Mouse (Mus musculus) embryonic facial prominence, embryonic 13.5 days (tissue): ENCODE data around the gene Edc4. TPM values are rescaled to one million over a fixed set of nuclear protein-coding genes. Genes with fewer than 3 reads are reported as not detected.

Experiments
- ATAC-seq: fragments of 200-750 bp; cut with Nextera tagmentation; 2 replicates; pipeline ENCODE4 v1.8.0; 2017; ENCODE audit warnings: low read depth; ENCODE audit not compliant: insufficient number of reproducible peaks, insufficient read depth, low FRiP score, low TSS enrichment
- H3K27ac ChIP-seq: fragments of 300-500 bp; sonication (generic); 2 replicates; pipeline ENCODE4 v1.5.1; 2015; ENCODE audit warnings: moderate library complexity, mild to moderate bottlenecking, inconsistent platforms
- H3K27me3 ChIP-seq: fragments of 300-500 bp; sonication (generic); 2 replicates; pipeline ENCODE4 v1.6.1; 2015; ENCODE audit warnings: mild to moderate bottlenecking, inconsistent platforms
- H3K36me3 ChIP-seq: fragments of 300-500 bp; sonication (generic); 2 replicates; pipeline ENCODE4 v1.6.1; 2015; ENCODE audit warnings: mild to moderate bottlenecking, inconsistent platforms
- H3K4me1 ChIP-seq: fragments of 300-500 bp; sonication (generic); 2 replicates; pipeline ENCODE4 v1.6.1; 2015; ENCODE audit warnings: inconsistent platforms
- H3K4me2 ChIP-seq: fragments of 300-500 bp; sonication (generic); 2 replicates; pipeline ENCODE4 v1.6.1; 2015; ENCODE audit warnings: moderate library complexity, mild to moderate bottlenecking, inconsistent platforms
- H3K4me3 ChIP-seq: fragments of 300-500 bp; sonication (generic); 2 replicates; pipeline ENCODE4 v1.5.1; 2015; ENCODE audit warnings: mild to moderate bottlenecking, inconsistent platforms
- H3K9ac ChIP-seq: fragments of 300-500 bp; sonication (generic); 2 replicates; pipeline ENCODE4 v1.6.1; 2015; ENCODE audit warnings: mild to moderate bottlenecking, inconsistent platforms
- H3K9me3 ChIP-seq: fragments of 300-500 bp; sonication (generic); 2 replicates; pipeline ENCODE4 v1.6.1; 2016; ENCODE audit warnings: inconsistent platforms
- WGBS: fragments of 180-500 bp; shearing (Covaris S2); methylation state at CpG from one replicate; pipeline ENCODE4 v1.1.7; 2015; ENCODE audit warnings: mixed read lengths; 5-methylcytosine and 5-hydroxymethylcytosine counted together
- polyA plus RNA-seq: library from polyadenylated mRNA; unstranded; fragments of >200 nt; fragmentation: Nextera tagmentation; extraction: Ambion mirVana; gene quantifications from 2 replicates; pipeline ENCODE4 v1.2.1, GENCODE M21; 2015

Edc4 gene
- polyA plus RNA-seq, 1 experiment from 2014 or later, result 58.3 TPM

- ATAC-seq, result no peak
- Histone ChIP-seq H3K27me3 (no peaks in the 10 kb centered on the region), H3K4me1 (peaks cover 6% of the 10 kb centered on the region), H3K27ac (no peak overlapping the region), H3K4me2 (no peak overlapping the region), H3K9me3 (no peaks in the 10 kb centered on the region), H3K9ac (no peak overlapping the region), H3K4me3 (no peak overlapping the region), H3K36me3 (peaks cover 87% of the 10 kb centered on the region)
- WGBS, result 91% methylated on average over 12 of the region's 12 CpGs
Observed at GRCm38 (mm10) chr8:105889756-105890465, 9.2 kb downstream of the Edc4 start.

DNA sequence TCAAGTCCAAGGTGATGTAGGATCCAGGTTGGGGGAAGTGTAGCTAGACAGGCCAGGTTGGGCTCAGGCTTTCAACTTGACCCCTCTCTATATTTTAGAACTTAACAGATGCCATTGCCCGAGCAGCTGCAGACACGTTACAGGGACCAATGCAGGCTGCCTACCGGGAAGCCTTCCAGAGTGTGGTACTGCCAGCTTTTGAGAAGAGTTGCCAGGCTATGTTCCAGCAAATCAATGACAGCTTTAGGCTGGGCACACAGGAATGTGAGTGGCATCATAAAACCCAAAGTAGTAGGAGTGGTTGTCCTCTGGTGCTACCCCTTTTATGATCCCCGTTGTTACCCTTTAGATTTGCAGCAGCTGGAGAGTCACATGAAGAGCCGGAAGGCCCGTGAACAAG is 10.2 kb downstream of the Edc4 start:
- Histone ChIP-seq H3K4me1 (peaks cover 6% of the 10 kb centered on the region), H3K4me3 (no peak overlapping the region), H3K9ac (no peak overlapping the region), H3K4me2 (no peak overlapping the region), H3K9me3 (no peaks in the 10 kb centered on the region), H3K36me3 (peaks cover 84% of the 10 kb centered on the region), H3K27ac (no peak overlapping the region), H3K27me3 (no peaks in the 10 kb centered on the region)
- 93% methylated on average over 6 of the region's 6 CpGs for WGBS
- ATAC-seq, result no peak

GRCm38 (mm10) chr8:105892432-105892831 is 11.8 kb downstream of the Edc4 start:
- H3K4me2 ChIP-seq, result no peak overlapping the region
- H3K36me3 ChIP-seq, result peaks cover 68% of the 10 kb centered on the region
- 89% methylated on average over 6 of the region's 6 CpGs for WGBS
- no peak overlapping the region for H3K9ac ChIP-seq
- H3K4me1 ChIP-seq, result peaks cover 6% of the 10 kb centered on the region
- no peaks in the 10 kb centered on the region for H3K27me3 ChIP-seq
- no peak for ATAC-seq
- no peak overlapping the region for H3K4me3 ChIP-seq
- H3K27ac ChIP-seq, result no peak overlapping the region
- no peaks in the 10 kb centered on the region for H3K9me3 ChIP-seq

- Histone ChIP-seq H3K4me3 (peak within 1 kb of the TSS; percentile 17; the same call in 1 of the 2 replicates), H3K27ac (0 out of 2 replicates have a peak within 1 kb of the TSS, but pooled peaks have one; percentile 22), H3K4me2 (peak within 1 kb of the TSS; percentile 45), H3K27me3 (no peaks in the 10 kb centered on the region), H3K9ac (peak within 1 kb of the TSS; percentile 57), H3K4me1 (peaks cover 6% of the 10 kb centered on the region), H3K9me3 (no peaks in the 10 kb centered on the region), H3K36me3 (peaks cover 59% of the 10 kb centered on the region)
- ATAC-seq, result peak; percentile 68
- 4% methylated on average over 11 of the region's 11 CpGs for WGBS
Observed at GRCm38 (mm10) chr8:105893339-105893738, 12.7 kb downstream of the Edc4 start, which contains the start of gene Nrn1l. Nrn1l (plus strand) TSS chr8:105893567.

GRCm38 (mm10) chr8:105897801-105898480 is 17.3 kb downstream of the Edc4 start:
- Histone ChIP-seq H3K9ac (no peak overlapping the region), H3K9me3 (no peaks in the 10 kb centered on the region), H3K27ac (no peak overlapping the region), H3K36me3 (peaks cover 14% of the 10 kb centered on the region), H3K4me2 (no peak overlapping the region), H3K27me3 (no peaks in the 10 kb centered on the region), H3K4me1 (peaks cover 18% of the 10 kb centered on the region), H3K4me3 (no peak overlapping the region)
- 77% methylated on average over 9 of the region's 9 CpGs for WGBS
- ATAC-seq, result no peak

- no peaks in the 10 kb centered on the region for H3K9me3 ChIP-seq
- H3K36me3 ChIP-seq, result peaks cover 2% of the 10 kb centered on the region; the same call in 1 of the 2 replicates
- WGBS, result under 1% methylated on average over 67 of the region's 68 CpGs
Observed at GRCm38 (mm10) chr8:105900180-105900940, 19.7 kb downstream of the Edc4 start, which contains the start of gene Pskh1. Pskh1 (plus strand) TSS chr8:105900441.

DNA sequence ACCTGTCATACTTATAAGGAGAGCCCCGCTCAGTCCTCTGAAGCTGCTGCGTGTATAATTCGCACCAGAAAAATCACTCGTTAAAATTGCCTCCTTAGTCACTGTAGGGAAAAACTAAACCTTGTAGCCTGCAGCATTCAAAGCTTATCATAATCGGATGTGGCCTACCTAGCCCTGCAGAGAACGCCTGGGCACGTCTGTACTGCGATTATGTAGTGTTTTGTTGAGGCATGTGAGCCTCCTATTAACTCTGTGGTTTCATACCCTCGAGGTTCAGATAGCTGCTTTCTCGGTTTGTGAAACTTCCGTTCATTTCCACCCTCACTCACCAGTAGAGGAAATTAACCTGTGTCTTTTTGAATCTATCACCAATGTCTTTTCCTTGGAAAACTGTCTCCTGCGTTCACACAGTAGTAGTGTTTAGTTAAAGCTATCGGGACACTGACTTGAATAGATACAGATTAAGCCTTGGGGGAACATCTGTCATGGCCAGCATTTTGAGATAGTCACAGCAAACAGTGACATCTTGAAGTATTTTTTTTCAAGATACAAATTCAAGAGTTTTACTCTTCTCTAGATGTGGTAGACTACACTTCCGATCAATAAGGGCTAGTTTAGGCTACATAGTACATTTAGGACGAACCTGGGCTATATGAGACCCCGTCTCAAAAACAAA is 20.4 kb downstream of the Edc4 start:
- no peaks in the 10 kb centered on the region for H3K9me3 ChIP-seq
- 27% methylated on average over 16 of the region's 16 CpGs for WGBS
- H3K36me3 ChIP-seq, result no peaks in the 10 kb centered on the region
- peak overlapping the region; percentile 73 for H3K4me2 ChIP-seq
- peaks cover 12% of the 10 kb centered on the region for H3K4me1 ChIP-seq
- peak overlapping the region; percentile 91 for H3K27ac ChIP-seq
- no peaks in the 10 kb centered on the region for H3K27me3 ChIP-seq
- H3K4me3 ChIP-seq, result peak overlapping the region; percentile 94
- ATAC-seq, result no peak
- peak overlapping the region; percentile 99 for H3K9ac ChIP-seq

More at GRCm38 (mm10) chr8:105900180-105900940, 19.7 kb downstream of the Edc4 start, which contains the start of gene Pskh1:
- peak; percentile 90 for ATAC-seq
- Histone ChIP-seq H3K4me1 (peaks cover 12% of the 10 kb centered on the region), H3K27ac (peak within 1 kb of the TSS; percentile 91), H3K4me2 (peak within 1 kb of the TSS; percentile 73), H3K27me3 (no peaks in the 10 kb centered on the region), H3K4me3 (peak within 1 kb of the TSS; percentile 94), H3K9ac (peak within 1 kb of the TSS; percentile 99)

- Histone ChIP-seq H3K27ac (no peak overlapping the region), H3K27me3 (no peaks in the 10 kb centered on the region), H3K4me2 (no peak overlapping the region), H3K9ac (no peak overlapping the region), H3K36me3 (peaks cover 50% of the 10 kb centered on the region), H3K4me1 (no peaks in the 10 kb centered on the region), H3K9me3 (no peaks in the 10 kb centered on the region), H3K4me3 (no peak overlapping the region)
- no peak for ATAC-seq
- WGBS, result 95% methylated on average over 3 of the region's 3 CpGs
Observed at GRCm38 (mm10) chr8:105919390-105919789, 38.7 kb downstream of the Edc4 start.

DNA sequence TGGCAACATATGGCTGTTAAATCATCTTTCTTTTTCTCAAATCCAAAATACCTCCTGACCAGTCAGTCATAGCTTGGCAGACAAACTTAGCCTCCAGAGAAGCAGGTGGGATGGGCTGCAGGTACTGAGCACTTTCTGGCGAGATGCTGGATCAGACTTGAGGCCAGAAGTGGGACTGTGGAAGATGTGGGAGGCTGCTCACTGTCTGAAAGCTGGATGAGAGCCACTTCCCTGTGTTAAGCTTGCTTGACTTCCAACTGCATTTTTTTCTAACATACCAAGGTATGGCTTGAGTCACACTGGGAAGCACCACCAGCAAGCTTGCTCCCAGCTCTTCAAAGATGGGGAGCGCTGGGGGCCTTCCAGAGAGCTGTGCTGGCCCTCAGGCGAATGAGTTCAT is 44.4 kb downstream of the Edc4 start:
- ATAC-seq, result no peak
- Histone ChIP-seq H3K9me3 (no peaks in the 10 kb centered on the region), H3K36me3 (peaks cover 25% of the 10 kb centered on the region), H3K4me2 (no peak overlapping the region), H3K27ac (no peak overlapping the region), H3K4me1 (no peaks in the 10 kb centered on the region), H3K9ac (no peak overlapping the region), H3K27me3 (no peaks in the 10 kb centered on the region), H3K4me3 (no peak overlapping the region)
- WGBS, result 74% methylated on average over 3 of the region's 3 CpGs

GRCm38 (mm10) chr8:105930602-105931001 is 49.9 kb downstream of the Edc4 start:
- Histone ChIP-seq H3K4me1 (no peaks in the 10 kb centered on the region; the same call in 1 of the 2 replicates), H3K9ac (peak overlapping the region; percentile 46; the same call in 1 of the 2 replicates), H3K27ac (no peak overlapping the region), H3K4me3 (no peak overlapping the region), H3K4me2 (no peak overlapping the region), H3K27me3 (no peaks in the 10 kb centered on the region), H3K36me3 (peaks cover 49% of the 10 kb centered on the region), H3K9me3 (no peaks in the 10 kb centered on the region)
- WGBS, result 22% methylated on average over 8 of the region's 8 CpGs
- no peak for ATAC-seq

DNA sequence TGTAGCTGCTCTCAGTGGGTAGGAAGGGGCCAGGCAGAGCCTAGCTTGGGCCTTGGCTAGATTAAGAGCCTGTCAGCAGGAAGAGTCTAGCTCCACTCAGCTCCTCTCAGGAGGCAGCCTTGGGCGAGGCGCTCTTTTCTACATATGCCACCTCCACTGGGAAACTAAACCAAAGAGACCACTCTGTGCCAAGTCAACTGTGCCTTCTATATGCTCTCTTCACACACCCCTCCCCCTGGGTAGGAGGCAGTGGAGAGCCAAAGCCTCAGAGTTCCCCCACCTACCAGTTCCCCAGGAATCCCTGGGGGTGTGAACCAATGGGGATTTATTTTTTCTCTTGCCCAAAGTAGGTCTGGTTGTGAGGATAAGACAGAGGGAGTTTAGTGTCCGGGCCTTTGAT is 50.6 kb downstream of the Edc4 start:
- no peak overlapping the region for H3K4me3 ChIP-seq
- H3K27ac ChIP-seq, result no peak overlapping the region
- no peaks in the 10 kb centered on the region for H3K27me3 ChIP-seq
- H3K36me3 ChIP-seq, result peaks cover 49% of the 10 kb centered on the region
- 90% methylated on average over 3 of the region's 3 CpGs for whole genome bisulfite sequencing
- 0 out of 2 replicates have a peak, but pooled peaks have one; percentile 18 for ATAC-seq
- peaks cover 6% of the 10 kb centered on the region for H3K4me1 ChIP-seq
- H3K4me2 ChIP-seq, result no peak overlapping the region
- H3K9me3 ChIP-seq, result no peaks in the 10 kb centered on the region
- H3K9ac ChIP-seq, result no peak overlapping the region
